Mouse (Mus musculus) forebrain, embryonic 11.5 days (tissue): ENCODE results near the gene Msh6. TPM values are rescaled to one million over a fixed set of nuclear protein-coding genes. Genes with fewer than 3 reads are reported as not detected.
"Not testable (repeated sequence)": the region's sequence is repeated elsewhere in the genome, so short reads cannot be mapped to it uniquely, and the experiment has no call there.

Experiments used
- ATAC-seq: fragments of 200-750 bp; cut with Nextera tagmentation; replicated peaks from 2 replicates; pipeline ENCODE4 v1.8.0; 2017; ENCODE audit warnings: moderate TSS enrichment; ENCODE audit not compliant: low FRiP score
- DNase-seq: peaks from one replicate; pipeline ENCODE4 v3.0.0-alpha.2; 2017; ENCODE audit warnings: low spot score
- H3K27ac ChIP-seq: fragments of 300-500 bp; sonication (generic); 2 replicates; pipeline ENCODE4 v1.5.1; 2014; ENCODE audit warnings: low read depth, low read length
- H3K27me3 ChIP-seq: fragments of 300-500 bp; sonication (generic); 2 replicates; pipeline ENCODE4 v1.6.1; 2014; ENCODE audit warnings: mild to moderate bottlenecking, low read length, mixed read lengths; ENCODE audit not compliant: control insufficient read depth, insufficient read depth
- H3K36me3 ChIP-seq: fragments of 300-500 bp; sonication (generic); 2 replicates; pipeline ENCODE4 v1.6.1; 2014; ENCODE audit warnings: mild to moderate bottlenecking, low read length, moderate library complexity, mixed read lengths; ENCODE audit not compliant: control insufficient read depth, insufficient read depth
- H3K4me1 ChIP-seq: fragments of 300-500 bp; sonication (generic); replicated peaks from 2 replicates; pipeline ENCODE4 v1.6.1; 2014; ENCODE audit warnings: low read length, mixed read lengths; ENCODE audit not compliant: control insufficient read depth, insufficient read depth
- H3K4me2 ChIP-seq: fragments of 300-500 bp; sonication (generic); 2 replicates; pipeline ENCODE4 v1.6.1; 2014; ENCODE audit warnings: low read depth, mild to moderate bottlenecking, low read length, moderate library complexity, mixed read lengths; ENCODE audit not compliant: severe bottlenecking
- H3K4me3 ChIP-seq: fragments of 300-500 bp; sonication (generic); 2 replicates; pipeline ENCODE4 v1.5.1; 2014; ENCODE audit warnings: low read depth, low read length
- H3K9ac ChIP-seq: fragments of 300-500 bp; sonication (generic); 2 replicates; pipeline ENCODE4 v1.6.1; 2014; ENCODE audit warnings: low read length
- H3K9me3 ChIP-seq: fragments of 300-500 bp; sonication (generic); 2 replicates; pipeline ENCODE4 v1.6.1; 2016; ENCODE audit warnings: low read length, mixed read lengths; ENCODE audit not compliant: control insufficient read depth
- WGBS: fragments of 180-500 bp; shearing (Covaris S2); extraction: QIAGEN DNeasy Blood & Tissue Kit; methylation state at CpG from one replicate; pipeline ENCODE4 v1.1.7; 2014; 5-methylcytosine and 5-hydroxymethylcytosine counted together
- polyA plus RNA-seq: library from polyadenylated mRNA; unstranded; fragments of >200 nt; fragmentation: Nextera tagmentation; extraction: Ambion mirVana; gene quantifications from 2 replicates; pipeline ENCODE4 v1.2.1, GENCODE M21; 2014

Gene Msh6
- polyA plus RNA-seq, 1 experiment from 2014 or later: 104 TPM

- not testable (repeated sequence) for H3K27me3 ChIP-seq, H3K9ac ChIP-seq, H3K9me3 ChIP-seq, H3K4me3 ChIP-seq, DNase-seq, H3K36me3 ChIP-seq, H3K4me2 ChIP-seq, ATAC-seq, H3K27ac ChIP-seq, H3K4me1 ChIP-seq
- 95% methylated on average over 11 of the region's 11 CpGs for WGBS
Measured at GRCm38 (mm10) chr17:87959406-87959805, 15.5 kb upstream of the Msh6 start.

- 89% methylated on average over 5 of the region's 5 CpGs for WGBS
- ATAC-seq, H3K9me3 ChIP-seq, H3K4me1 ChIP-seq, H3K4me2 ChIP-seq, H3K27me3 ChIP-seq, H3K9ac ChIP-seq, H3K4me3 ChIP-seq, H3K27ac ChIP-seq, DNase-seq, H3K36me3 ChIP-seq: not testable (repeated sequence)
Measured at GRCm38 (mm10) chr17:87959931-87960330, 14.9 kb upstream of the Msh6 start.

- no peaks in the 10 kb centered on the region for H3K27me3 ChIP-seq
- DNase-seq: no peak
- no peak overlapping the region for H3K27ac ChIP-seq
- no peak overlapping the region for H3K9ac ChIP-seq
- H3K4me1 ChIP-seq: no peaks in the 10 kb centered on the region
- 88% methylated on average over 13 of the region's 14 CpGs for WGBS
- no peak overlapping the region for H3K4me3 ChIP-seq
- no peaks in the 10 kb centered on the region for H3K36me3 ChIP-seq
- no peak for ATAC-seq
- H3K4me2 ChIP-seq: no peak overlapping the region
- H3K9me3 ChIP-seq: no peaks in the 10 kb centered on the region
Measured at GRCm38 (mm10) chr17:87963081-87964075, 11.5 kb upstream of the Msh6 start.

GRCm38 (mm10) chr17:87968483-87968926 is 6.4 kb upstream of the Msh6 start:
- 48% methylated on average over 6 of the region's 8 CpGs for WGBS
- not testable (repeated sequence) for H3K4me1 ChIP-seq, H3K27ac ChIP-seq, H3K9ac ChIP-seq, DNase-seq, H3K36me3 ChIP-seq, H3K27me3 ChIP-seq, H3K4me2 ChIP-seq, H3K9me3 ChIP-seq, H3K4me3 ChIP-seq
- ATAC-seq: peak; percentile 61

- not testable (repeated sequence) for H3K27ac ChIP-seq, DNase-seq, H3K4me1 ChIP-seq, H3K9ac ChIP-seq, H3K27me3 ChIP-seq, H3K9me3 ChIP-seq, H3K4me2 ChIP-seq, ATAC-seq, H3K4me3 ChIP-seq, H3K36me3 ChIP-seq
- 93% methylated on average over 15 of the region's 15 CpGs for WGBS
Measured at GRCm38 (mm10) chr17:87971696-87972591, 2.9 kb upstream of the Msh6 start.

- Histone ChIP-seq H3K27ac (no peak overlapping the region), H3K36me3 (no peaks in the 10 kb centered on the region), H3K27me3 (no peaks in the 10 kb centered on the region), H3K9ac (no peak overlapping the region), H3K9me3 (no peaks in the 10 kb centered on the region), H3K4me1 (no peaks in the 10 kb centered on the region; the same call in 1 of the 2 replicates), H3K4me3 (no peak overlapping the region), H3K4me2 (no peak overlapping the region)
- 81% methylated on average over 5 of the region's 5 CpGs for WGBS
- DNase-seq: no peak
- no peak for ATAC-seq
Measured at GRCm38 (mm10) chr17:87972856-87973255, 2.0 kb upstream of the Msh6 start.

GRCm38 (mm10) chr17:87973261-87974167 is 1.3 kb upstream of the Msh6 start:
- Histone ChIP-seq H3K4me1 (no peaks in the 10 kb centered on the region; the same call in 1 of the 2 replicates), H3K27me3 (no peaks in the 10 kb centered on the region), H3K9me3 (no peaks in the 10 kb centered on the region), H3K4me3 (no peak overlapping the region), H3K27ac (no peak overlapping the region), H3K36me3 (no peaks in the 10 kb centered on the region), H3K9ac (no peak overlapping the region), H3K4me2 (no peak overlapping the region)
- DNase-seq: no peak
- ATAC-seq: no peak
- 70% methylated on average over 10 of the region's 10 CpGs for WGBS
